Mouse (Mus musculus) spleen, adult 2 months (tissue): ENCODE results near the gene Znhit3.

Experiments used
- CTCF ChIP-seq: fragments of 200-500 bp; IDR thresholded peaks from 2 replicates; pipeline ENCODE4 v1.5.1; 2011; ENCODE audit warnings: mild to moderate bottlenecking, inconsistent platforms; ENCODE audit not compliant: insufficient read depth, insufficient read length, insufficient replicate concordance; ENCODE audit errors: extremely low read depth
- POLR2A ChIP-seq: fragments of 200-500 bp; IDR thresholded peaks from 2 replicates; pipeline ENCODE4 v1.6.1; 2011; ENCODE audit warnings: low read depth, low read length, inconsistent platforms

GRCm38 (mm10) chr11:84957591-84958270 is 41.6 kb upstream of the Znhit3 start, which contains the start of gene Car4:
- TF ChIP-seq POLR2A, result no peak
- no peak for TF ChIP-seq CTCF
